Mouse (Mus musculus) forebrain, embryonic 10.5 days (tissue): ENCODE results near the gene Tmem273. TPM values are rescaled to one million over a fixed set of nuclear protein-coding genes. Genes with fewer than 3 reads are reported as not detected.

Experiments
- DNase-seq: peaks from one replicate; pipeline ENCODE4 v3.0.0-alpha.2; 2017; ENCODE audit warnings: low spot score; ENCODE audit errors: extremely low spot score
- H3K27ac ChIP-seq: fragments of 300-500 bp; sonication (generic); 2 replicates; pipeline ENCODE4 v1.5.1; 2016; ENCODE audit warnings: mild to moderate bottlenecking
- H3K27me3 ChIP-seq: fragments of 300-500 bp; sonication (generic); 2 replicates; pipeline ENCODE4 v1.6.1; 2016; ENCODE audit warnings: mild to moderate bottlenecking; ENCODE audit not compliant: poor library complexity, severe bottlenecking
- H3K36me3 ChIP-seq: fragments of 300-500 bp; sonication (generic); replicated peaks from 2 replicates; pipeline ENCODE4 v1.6.1; 2016; ENCODE audit warnings: mild to moderate bottlenecking, moderate library complexity
- H3K4me1 ChIP-seq: fragments of 300-500 bp; sonication (generic); 2 replicates; pipeline ENCODE4 v1.6.1; 2016
- H3K4me3 ChIP-seq: fragments of 300-500 bp; sonication (generic); 2 replicates; pipeline ENCODE4 v1.5.1; 2016; ENCODE audit warnings: mild to moderate bottlenecking, moderate library complexity
- H3K9me3 ChIP-seq: fragments of 300-500 bp; sonication (generic); 2 replicates; pipeline ENCODE4 v1.6.1; 2016; ENCODE audit warnings: mild to moderate bottlenecking, moderate library complexity
- WGBS: fragments of 180-500 bp; shearing (Covaris S2); methylation state at CpG from one replicate; pipeline ENCODE4 v1.1.7; 2016; 5-methylcytosine and 5-hydroxymethylcytosine counted together
- polyA plus RNA-seq: library from polyadenylated mRNA; unstranded; fragments of >200 nt; fragmentation: Nextera tagmentation; extraction: Ambion mirVana; gene quantifications from 2 replicates; pipeline ENCODE4 v1.2.1, GENCODE M21; 2016

The Tmem273 gene
- polyA plus RNA-seq: 0.37 and 0.62 TPM in 2 replicates

- 73% methylated on average over 3 of the region's 3 CpGs for WGBS
- Histone ChIP-seq H3K4me3 (no peak within 1 kb of the TSS), H3K27me3 (no peaks in the 10 kb centered on the region), H3K4me1 (no peaks in the 10 kb centered on the region), H3K9me3 (no peaks in the 10 kb centered on the region), H3K27ac (no peak within 1 kb of the TSS), H3K36me3 (no peaks in the 10 kb centered on the region)
- no peak for DNase-seq
Observed at GRCm38 (mm10) chr14:32785556-32786130, at the start of gene Tmem273. Gene Tmem273, plus strand, starts transcription at chr14:32785963.

- Histone ChIP-seq H3K4me1 (no peaks in the 10 kb centered on the region), H3K4me3 (no peak overlapping the region), H3K27ac (no peak overlapping the region), H3K9me3 (no peaks in the 10 kb centered on the region; the same call in 1 of the 2 replicates), H3K36me3 (no peaks in the 10 kb centered on the region), H3K27me3 (no peaks in the 10 kb centered on the region)
- 85% methylated on average over 6 of the region's 6 CpGs for WGBS
- no peak for DNase-seq
Observed at GRCm38 (mm10) chr14:32736561-32736960, 49.2 kb upstream of the Tmem273 start.

GRCm38 (mm10) chr14:32738586-32738985 is 47.2 kb upstream of the Tmem273 start:
- Histone ChIP-seq H3K27ac (no peak overlapping the region), H3K4me3 (no peak overlapping the region), H3K36me3 (no peaks in the 10 kb centered on the region), H3K9me3 (no peaks in the 10 kb centered on the region; the same call in 1 of the 2 replicates), H3K4me1 (no peaks in the 10 kb centered on the region), H3K27me3 (no peaks in the 10 kb centered on the region)
- 93% methylated on average over 5 of the region's 5 CpGs for WGBS
- DNase-seq: no peak

GRCm38 (mm10) chr14:32748519-32748918 is 37.2 kb upstream of the Tmem273 start:
- WGBS: 81% methylated on average over 6 of the region's 6 CpGs
- no peak overlapping the region for H3K27ac ChIP-seq
- H3K27me3 ChIP-seq: no peaks in the 10 kb centered on the region
- no peaks in the 10 kb centered on the region for H3K4me1 ChIP-seq
- no peak overlapping the region for H3K4me3 ChIP-seq
- H3K36me3 ChIP-seq: no peaks in the 10 kb centered on the region
- H3K9me3 ChIP-seq: no peaks in the 10 kb centered on the region
- no peak for DNase-seq

GRCm38 (mm10) chr14:32750727-32751126 is 35.0 kb upstream of the Tmem273 start:
- Histone ChIP-seq H3K9me3 (no peaks in the 10 kb centered on the region), H3K4me1 (no peaks in the 10 kb centered on the region), H3K27me3 (no peaks in the 10 kb centered on the region), H3K36me3 (no peaks in the 10 kb centered on the region), H3K27ac (no peak overlapping the region), H3K4me3 (no peak overlapping the region)
- no peak for DNase-seq
- 95% methylated on average over 6 of the region's 6 CpGs for WGBS

- WGBS: 83% methylated on average over 1 of the region's 1 CpGs
- H3K4me1 ChIP-seq: no peaks in the 10 kb centered on the region
- no peaks in the 10 kb centered on the region for H3K27me3 ChIP-seq
- H3K36me3 ChIP-seq: no peaks in the 10 kb centered on the region
- no peak overlapping the region for H3K27ac ChIP-seq
- no peak overlapping the region for H3K4me3 ChIP-seq
- H3K9me3 ChIP-seq: no peaks in the 10 kb centered on the region
- DNase-seq: no peak
Observed at GRCm38 (mm10) chr14:32754286-32754685, 31.5 kb upstream of the Tmem273 start.

GRCm38 (mm10) chr14:32762177-32762576 is 23.6 kb upstream of the Tmem273 start:
- 86% methylated on average over 1 of the region's 1 CpGs for WGBS
- Histone ChIP-seq H3K27ac (no peak overlapping the region), H3K27me3 (no peaks in the 10 kb centered on the region), H3K9me3 (no peaks in the 10 kb centered on the region), H3K36me3 (no peaks in the 10 kb centered on the region), H3K4me3 (no peak overlapping the region), H3K4me1 (no peaks in the 10 kb centered on the region)
- DNase-seq: no peak

GRCm38 (mm10) chr14:32770563-32770962 is 15.2 kb upstream of the Tmem273 start:
- Histone ChIP-seq H3K9me3 (no peaks in the 10 kb centered on the region), H3K4me3 (no peak overlapping the region), H3K4me1 (no peaks in the 10 kb centered on the region), H3K36me3 (no peaks in the 10 kb centered on the region), H3K27ac (no peak overlapping the region), H3K27me3 (no peaks in the 10 kb centered on the region)
- DNase-seq: no peak
- 83% methylated on average over 6 of the region's 6 CpGs for WGBS

GRCm38 (mm10) chr14:32772085-32772484 is 13.7 kb upstream of the Tmem273 start:
- WGBS: 94% methylated on average over 4 of the region's 4 CpGs
- H3K9me3 ChIP-seq: no peaks in the 10 kb centered on the region
- H3K4me1 ChIP-seq: no peaks in the 10 kb centered on the region
- DNase-seq: no peak
- no peak overlapping the region for H3K4me3 ChIP-seq
- no peak overlapping the region for H3K27ac ChIP-seq
- H3K36me3 ChIP-seq: no peaks in the 10 kb centered on the region
- H3K27me3 ChIP-seq: no peaks in the 10 kb centered on the region

- no peak overlapping the region for H3K27ac ChIP-seq
- no peaks in the 10 kb centered on the region for H3K9me3 ChIP-seq
- no peaks in the 10 kb centered on the region for H3K4me1 ChIP-seq
- no peak for DNase-seq
- no peak overlapping the region for H3K4me3 ChIP-seq
- WGBS: 55% methylated on average over 3 of the region's 3 CpGs
- no peaks in the 10 kb centered on the region for H3K36me3 ChIP-seq
- H3K27me3 ChIP-seq: no peaks in the 10 kb centered on the region
Observed at GRCm38 (mm10) chr14:32772791-32773190, 13.0 kb upstream of the Tmem273 start.

- Histone ChIP-seq H3K27me3 (no peaks in the 10 kb centered on the region), H3K9me3 (no peaks in the 10 kb centered on the region), H3K36me3 (no peaks in the 10 kb centered on the region), H3K27ac (no peak overlapping the region), H3K4me1 (no peaks in the 10 kb centered on the region), H3K4me3 (no peak overlapping the region)
- 89% methylated on average over 3 of the region's 3 CpGs for WGBS
- DNase-seq: no peak
Observed at GRCm38 (mm10) chr14:32773456-32773855, 12.3 kb upstream of the Tmem273 start.

- Histone ChIP-seq H3K27me3 (no peaks in the 10 kb centered on the region), H3K4me1 (no peaks in the 10 kb centered on the region), H3K27ac (no peak overlapping the region), H3K9me3 (no peaks in the 10 kb centered on the region), H3K4me3 (no peak overlapping the region), H3K36me3 (no peaks in the 10 kb centered on the region)
- no peak for DNase-seq
- 89% methylated on average over 7 of the region's 7 CpGs for WGBS
Observed at GRCm38 (mm10) chr14:32776077-32776476, 9.7 kb upstream of the Tmem273 start.

- Histone ChIP-seq H3K9me3 (no peaks in the 10 kb centered on the region), H3K36me3 (no peaks in the 10 kb centered on the region), H3K4me1 (no peaks in the 10 kb centered on the region), H3K27ac (no peak overlapping the region), H3K4me3 (no peak overlapping the region), H3K27me3 (no peaks in the 10 kb centered on the region)
- no peak for DNase-seq
- WGBS: 73% methylated on average over 3 of the region's 3 CpGs
Observed at GRCm38 (mm10) chr14:32778362-32778761, 7.4 kb upstream of the Tmem273 start.

GRCm38 (mm10) chr14:32782866-32783265 is 2.9 kb upstream of the Tmem273 start:
- no peaks in the 10 kb centered on the region for H3K4me1 ChIP-seq
- H3K9me3 ChIP-seq: no peaks in the 10 kb centered on the region
- 93% methylated on average over 4 of the region's 4 CpGs for WGBS
- H3K4me3 ChIP-seq: no peak overlapping the region
- H3K36me3 ChIP-seq: no peaks in the 10 kb centered on the region
- DNase-seq: no peak
- H3K27me3 ChIP-seq: no peaks in the 10 kb centered on the region
- no peak overlapping the region for H3K27ac ChIP-seq
